Mouse (Mus musculus): ENCODE results near the gene Casz1.

DNA sequence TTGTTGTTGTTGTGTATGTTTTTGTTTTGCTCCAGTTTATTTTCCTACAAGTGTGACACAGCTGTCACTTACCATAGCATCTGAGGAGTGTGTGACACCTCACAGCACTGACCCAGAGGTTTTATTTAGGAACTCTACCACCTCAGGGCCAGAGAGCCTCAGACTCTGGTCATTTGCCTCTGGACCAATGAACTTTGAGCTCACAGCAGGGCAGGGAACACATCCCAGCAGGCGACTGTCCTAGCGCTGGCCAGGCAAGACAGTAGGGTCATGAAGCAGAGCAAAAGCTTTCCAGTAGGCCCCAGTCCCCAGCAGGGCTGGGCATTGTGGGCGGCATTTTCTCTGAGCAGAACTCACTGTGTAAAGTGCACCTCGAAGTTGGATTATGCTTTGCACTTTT is 1.2 kb upstream of the Casz1 start:
- TF ChIP-seq CTCF (IDR thresholded peaks at IDR 0.05) (no peak), POLR2A (IDR thresholded peaks at IDR 0.05; ENCODE audit: insufficient read depth, low read depth, low read length) (no peak)

Measured in heart, adult 2 months (tissue).